In genomic region chr5:92707921-92708491, GRCm38 (mm10) we compare ENCODE assay signal across 9 mouse cellular contexts. TPM values are rescaled to one million over a fixed set of nuclear protein-coding genes. Genes with fewer than 3 reads are reported as not detected.
DNase-seq lines count a peak whose midpoint lies in the region; ATAC-seq and TF ChIP-seq lines count a peak whose summit lies in the region.
"Had no signal": no experiment of that assay in that cellular context is flagged by ENCODE, and none has a peak within 500 bp of the region (broad histone marks: within the 10 kb centered on the region; RNA-seq: fewer than 3 reads in every experiment).

No protein-coding gene starts in this region.

- TF ChIP-seq EP300 in stomach, postnatal 0 days (optimal IDR thresholded peaks at IDR 0.05): no peak

- no peaks in the 10 kb centered on the region for H3K36me3 ChIP-seq in midbrain, embryonic 11.5 days (ENCODE audit: control insufficient read depth, insufficient read depth, low read length)
- H3K36me3 ChIP-seq in midbrain, embryonic 16.5 days (ENCODE audit: control insufficient read depth, insufficient read depth, low read length): no peaks in the 10 kb centered on the region
- H3K36me3 ChIP-seq in stomach, postnatal 0 days (ENCODE audit: control insufficient read depth, insufficient read depth, low read length): no peaks in the 10 kb centered on the region

- 0 out of 2 replicates have a peak overlapping the region, but pooled peaks have one; percentile 22 for H3K9ac ChIP-seq in midbrain, embryonic 11.5 days (ENCODE audit: low read length)
- no peak overlapping the region for H3K9ac ChIP-seq in midbrain, embryonic 16.5 days (ENCODE audit: low read depth, low read length)
- no peak overlapping the region for H3K9ac ChIP-seq in stomach, postnatal 0 days (ENCODE audit: low read length)

- WGBS in midbrain, embryonic 11.5 days: 15% methylated on average over 7 of the region's 7 CpGs
- 7% methylated on average over 7 of the region's 7 CpGs for WGBS in midbrain, embryonic 16.5 days
- WGBS in stomach, postnatal 0 days: 56% methylated on average over 7 of the region's 7 CpGs

- H3K9me3 ChIP-seq in midbrain, embryonic 11.5 days (ENCODE audit: control insufficient read depth, low read length): no peaks in the 10 kb centered on the region
- no peaks in the 10 kb centered on the region for H3K9me3 ChIP-seq in midbrain, embryonic 16.5 days (replicated peaks; ENCODE audit: control insufficient read depth, low read length, poor library complexity, severe bottlenecking)
- H3K9me3 ChIP-seq in stomach, postnatal 0 days (ENCODE audit: control insufficient read depth, low read length): no peaks in the 10 kb centered on the region

- intact Hi-C loops in left cerebral cortex, postnatal 25 days (cut with DNase I): no loop called here

- no peak for TF ChIP-seq CTCF in stomach, postnatal 0 days (IDR thresholded peaks at IDR 0.05; ENCODE audit: low read depth)

- no peak overlapping the region for H3K4me2 ChIP-seq in midbrain, embryonic 11.5 days
- no peak overlapping the region for H3K4me2 ChIP-seq in midbrain, embryonic 16.5 days (ENCODE audit: low read length)
- H3K4me2 ChIP-seq in stomach, postnatal 0 days (replicated peaks; ENCODE audit: low read depth): no peak overlapping the region
- H3K4me2 ChIP-seq: heart, embryonic 11.5 days had no signal

- peak; percentile 65 for DNase-seq in heart, adult 11 months
- no peak for DNase-seq in heart, postnatal 4 days
- peak; percentile 90 for DNase-seq in midbrain, embryonic 11.5 days (ENCODE audit: low spot score, missing footprints)
- DNase-seq in kidney, postnatal 4 days: peak; percentile 15 to 33
- no peak for DNase-seq in stomach, postnatal 0 days (ENCODE audit: low spot score)
- DNase-seq in T-cell, adult 2 months (ENCODE audit: low spot score): no peak
- no peak for DNase-seq in left cerebral cortex, postnatal 25 days (ENCODE audit: low spot score in 2 of 2)

- no peak overlapping the region for H3K4me3 ChIP-seq in midbrain, embryonic 11.5 days (ENCODE audit: low read depth, low read length)
- no peak overlapping the region for H3K4me3 ChIP-seq in midbrain, embryonic 16.5 days (ENCODE audit: low read depth, low read length)
- H3K4me3 ChIP-seq in stomach, postnatal 0 days (ENCODE audit: low read depth, low read length): no peak overlapping the region

- peak; percentile 43; the same call in 1 of the 2 replicates for ATAC-seq in midbrain, embryonic 11.5 days (ENCODE audit: low FRiP score)
- no peak for ATAC-seq in midbrain, embryonic 16.5 days
- no peak for ATAC-seq in stomach, postnatal 0 days (ENCODE audit: low FRiP score, low TSS enrichment)

- peak overlapping the region; percentile 60 for H3K27ac ChIP-seq in midbrain, embryonic 11.5 days (ENCODE audit: low read depth, low read length)
- no peak overlapping the region for H3K27ac ChIP-seq in midbrain, embryonic 16.5 days (ENCODE audit: low read length)
- H3K27ac ChIP-seq in stomach, postnatal 0 days (replicated peaks): peak overlapping the region; percentile 56; the same call in 1 of the 2 replicates

- H3K4me1 ChIP-seq in midbrain, embryonic 11.5 days (ENCODE audit: control insufficient read depth, insufficient read depth, low read length): peaks cover 16% of the 10 kb centered on the region
- H3K4me1 ChIP-seq in midbrain, embryonic 16.5 days (ENCODE audit: control insufficient read depth, insufficient read depth, low read length): no peaks in the 10 kb centered on the region
- H3K4me1 ChIP-seq in stomach, postnatal 0 days (replicated peaks; ENCODE audit: control insufficient read depth, insufficient read depth): no peaks in the 10 kb centered on the region

- H3K27me3 ChIP-seq in midbrain, embryonic 11.5 days (ENCODE audit: control insufficient read depth, insufficient read depth, low read length): no peaks in the 10 kb centered on the region
- H3K27me3 ChIP-seq in midbrain, embryonic 16.5 days (ENCODE audit: control insufficient read depth, insufficient read depth, low read depth, low read length): no peaks in the 10 kb centered on the region
- no peaks in the 10 kb centered on the region for H3K27me3 ChIP-seq in stomach, postnatal 0 days (ENCODE audit: control insufficient read depth, insufficient read depth, low read length)

RNA-seq across cellular contexts. Expression of gene Shroom3, which starts 24.8 kb away (rescaled TPM):
- total RNA-seq in heart, postnatal 4 days (2021): 10 to 100 TPM; 58.1 to 71.7 TPM
- 6.0 and 6.2 TPM in 2 replicates for polyA plus RNA-seq in midbrain, embryonic 11.5 days (2014; fragmentation: Nextera tagmentation; extraction: Ambion mirVana)
- polyA plus RNA-seq in midbrain, embryonic 16.5 days (2015; fragmentation: Nextera tagmentation; extraction: Ambion mirVana): 1.1 and 1.8 TPM in 2 replicates
- polyA plus RNA-seq in stomach, postnatal 0 days (2015; fragmentation: Nextera tagmentation; extraction: Ambion mirVana): 11.4 and 15.0 TPM in 2 replicates
- 1 to 10 TPM; 4.4 to 4.9 TPM for total RNA-seq in left cerebral cortex, postnatal 25 days (2021)

RNA-seq across cellular contexts. Expression of gene Ccdc158, which starts 32.9 kb away (rescaled TPM):
- total RNA-seq in heart, postnatal 4 days (2021): under 1 TPM; 0.16 to 0.24 TPM
- 0.92 and 1.1 TPM in 2 replicates for polyA plus RNA-seq in midbrain, embryonic 11.5 days (2014; fragmentation: Nextera tagmentation; extraction: Ambion mirVana)
- polyA plus RNA-seq in midbrain, embryonic 16.5 days (2015; fragmentation: Nextera tagmentation; extraction: Ambion mirVana): 0.57 and 0.63 TPM in 2 replicates
- polyA plus RNA-seq in stomach, postnatal 0 days (2015; fragmentation: Nextera tagmentation; extraction: Ambion mirVana): 0.24 and 0.31 TPM in 2 replicates
- total RNA-seq in left cerebral cortex, postnatal 25 days (2021): under 1 TPM; 0.18 to 0.76 TPM

Comparison
In these comparisons a context has a peak if more than half of its experiments do, and no peak if none do; other contexts are left out.
1. DNase-seq: peak in heart, adult 11 months (single experiment), midbrain, embryonic 11.5 days (single experiment) and kidney, postnatal 4 days (2 of 2); none in heart, postnatal 4 days (single experiment), stomach, postnatal 0 days (single experiment), T-cell, adult 2 months (single experiment) and left cerebral cortex, postnatal 25 days (0 of 2).